Mouse (Mus musculus) forebrain, embryonic 16.5 days (tissue): ENCODE results near the gene Kank3. TPM values are rescaled to one million over a fixed set of nuclear protein-coding genes. Genes with fewer than 3 reads are reported as not detected.

ENCODE experiments used
- ATAC-seq: fragments of 200-750 bp; cut with Nextera tagmentation; 2 replicates; pipeline ENCODE4 v1.8.0; 2017; ENCODE audit warnings: mild to moderate bottlenecking, moderate library complexity
- H3K27ac ChIP-seq: fragments of 300-500 bp; sonication (generic); 2 replicates; pipeline ENCODE4 v1.5.1; 2014; ENCODE audit warnings: low read length, control low read depth
- H3K27me3 ChIP-seq: fragments of 300-500 bp; sonication (generic); replicated peaks from 2 replicates; pipeline ENCODE4 v1.6.1; 2014; ENCODE audit warnings: low read length; ENCODE audit not compliant: control insufficient read depth, insufficient read depth
- H3K36me3 ChIP-seq: fragments of 300-500 bp; sonication (generic); 2 replicates; pipeline ENCODE4 v1.6.1; 2014; ENCODE audit not compliant: control insufficient read depth, insufficient read depth
- H3K4me1 ChIP-seq: fragments of 300-500 bp; sonication (generic); replicated peaks from 2 replicates; pipeline ENCODE4 v1.6.1; 2014; ENCODE audit warnings: low read length; ENCODE audit not compliant: control insufficient read depth, insufficient read depth
- H3K4me2 ChIP-seq: fragments of 300-500 bp; sonication (generic); 2 replicates; pipeline ENCODE4 v1.6.1; 2014; ENCODE audit warnings: mild to moderate bottlenecking, low read length, control low read depth
- H3K4me3 ChIP-seq: fragments of 300-500 bp; sonication (generic); replicated peaks from 2 replicates; pipeline ENCODE4 v1.5.1; 2014; ENCODE audit warnings: mild to moderate bottlenecking, low read length, control low read depth
- H3K9ac ChIP-seq: fragments of 300-500 bp; sonication (generic); replicated peaks from 2 replicates; pipeline ENCODE4 v1.6.1; 2014; ENCODE audit warnings: low read depth, low read length, control low read depth
- H3K9me3 ChIP-seq: fragments of 300-500 bp; sonication (generic); 2 replicates; pipeline ENCODE4 v1.6.1; 2016; ENCODE audit warnings: low read length; ENCODE audit not compliant: control insufficient read depth
- WGBS: fragments of 180-500 bp; shearing (Covaris S2); extraction: QIAGEN DNeasy Blood & Tissue Kit; methylation state at CpG from one replicate; pipeline ENCODE4 v1.1.7; 2014; 5-methylcytosine and 5-hydroxymethylcytosine counted together
- polyA plus RNA-seq: library from polyadenylated mRNA; unstranded; fragments of >200 nt; fragmentation: Nextera tagmentation; extraction: Ambion mirVana; gene quantifications from 2 replicates; pipeline ENCODE4 v1.2.1, GENCODE M21; 2015

Gene Kank3
- polyA plus RNA-seq: 40.5 and 45.4 TPM in 2 replicates

GRCm38 (mm10) chr17:33810334-33811141, at the start of gene Kank3:
Gene Kank3 (plus strand): TSS chr17:33810519.
- no peaks in the 10 kb centered on the region for H3K36me3 ChIP-seq
- H3K9me3 ChIP-seq: no peaks in the 10 kb centered on the region
- WGBS: 1% methylated on average over 36 of the region's 36 CpGs
- peak; percentile 99 for ATAC-seq
- peaks cover 6% of the 10 kb centered on the region; the same call in 1 of the 2 replicates for H3K4me1 ChIP-seq
- peaks cover 13% of the 10 kb centered on the region; the same call in 1 of the 2 replicates for H3K27me3 ChIP-seq
- H3K27ac ChIP-seq: no peak within 1 kb of the TSS
- H3K9ac ChIP-seq: peak within 1 kb of the TSS; percentile 48
- H3K4me2 ChIP-seq: peak within 1 kb of the TSS; percentile 71
- peak within 1 kb of the TSS; percentile 50 for H3K4me3 ChIP-seq

- no peaks in the 10 kb centered on the region for H3K9me3 ChIP-seq
- H3K36me3 ChIP-seq: no peaks in the 10 kb centered on the region
- ATAC-seq: no peak
- no peaks in the 10 kb centered on the region for H3K4me1 ChIP-seq
- WGBS: 78% methylated on average over 3 of the region's 3 CpGs
- no peak overlapping the region for H3K4me2 ChIP-seq
- no peak overlapping the region for H3K27ac ChIP-seq
- no peak overlapping the region for H3K4me3 ChIP-seq
- H3K27me3 ChIP-seq: no peaks in the 10 kb centered on the region
- no peak overlapping the region for H3K9ac ChIP-seq
Observed at GRCm38 (mm10) chr17:33766389-33766788, 43.9 kb upstream of the Kank3 start.

- H3K4me2 ChIP-seq: no peak overlapping the region
- H3K27me3 ChIP-seq: no peaks in the 10 kb centered on the region
- H3K36me3 ChIP-seq: no peaks in the 10 kb centered on the region
- no peak overlapping the region for H3K4me3 ChIP-seq
- no peak for ATAC-seq
- WGBS: 93% methylated on average over 4 of the region's 4 CpGs
- no peaks in the 10 kb centered on the region for H3K4me1 ChIP-seq
- H3K9me3 ChIP-seq: no peaks in the 10 kb centered on the region
- H3K27ac ChIP-seq: no peak overlapping the region
- H3K9ac ChIP-seq: no peak overlapping the region
Observed at GRCm38 (mm10) chr17:33771617-33772016, 38.7 kb upstream of the Kank3 start.

GRCm38 (mm10) chr17:33773426-33773825, 36.9 kb upstream of the Kank3 start:
- Histone ChIP-seq H3K9ac (no peak overlapping the region), H3K4me2 (no peak overlapping the region), H3K27me3 (no peaks in the 10 kb centered on the region), H3K27ac (no peak overlapping the region), H3K9me3 (no peaks in the 10 kb centered on the region), H3K4me3 (no peak overlapping the region), H3K36me3 (no peaks in the 10 kb centered on the region), H3K4me1 (no peaks in the 10 kb centered on the region; the same call in 1 of the 2 replicates)
- no peak for ATAC-seq
- 83% methylated on average over 6 of the region's 6 CpGs for WGBS

GRCm38 (mm10) chr17:33773871-33774572, 36.3 kb upstream of the Kank3 start:
- Histone ChIP-seq H3K27ac (no peak overlapping the region), H3K4me3 (no peak overlapping the region), H3K9ac (no peak overlapping the region), H3K27me3 (no peaks in the 10 kb centered on the region), H3K4me2 (no peak overlapping the region), H3K4me1 (peaks cover 5% of the 10 kb centered on the region), H3K9me3 (no peaks in the 10 kb centered on the region), H3K36me3 (no peaks in the 10 kb centered on the region)
- no peak for ATAC-seq
- WGBS: 93% methylated on average over 6 of the region's 6 CpGs

GRCm38 (mm10) chr17:33774573-33775155, 35.7 kb upstream of the Kank3 start:
- 90% methylated on average over 8 of the region's 8 CpGs for WGBS
- no peak overlapping the region for H3K9ac ChIP-seq

GRCm38 (mm10) chr17:33775287-33775686, 35.0 kb upstream of the Kank3 start:
- Histone ChIP-seq H3K36me3 (no peaks in the 10 kb centered on the region), H3K9ac (no peak overlapping the region), H3K27me3 (no peaks in the 10 kb centered on the region), H3K9me3 (no peaks in the 10 kb centered on the region), H3K4me3 (no peak overlapping the region), H3K4me2 (no peak overlapping the region), H3K4me1 (peaks cover 15% of the 10 kb centered on the region), H3K27ac (no peak overlapping the region)
- ATAC-seq: no peak
- 96% methylated on average over 4 of the region's 4 CpGs for WGBS

More at GRCm38 (mm10) chr17:33774573-33775155, 35.7 kb upstream of the Kank3 start:
- H3K27me3 ChIP-seq: no peaks in the 10 kb centered on the region
- no peaks in the 10 kb centered on the region for H3K36me3 ChIP-seq
- no peak overlapping the region for H3K27ac ChIP-seq
- H3K9me3 ChIP-seq: no peaks in the 10 kb centered on the region
- peaks cover 12% of the 10 kb centered on the region for H3K4me1 ChIP-seq
- H3K4me3 ChIP-seq: no peak overlapping the region
- ATAC-seq: no peak
- H3K4me2 ChIP-seq: no peak overlapping the region

- peak overlapping the region; percentile 37 for H3K4me2 ChIP-seq
- H3K36me3 ChIP-seq: no peaks in the 10 kb centered on the region
- no peaks in the 10 kb centered on the region for H3K9me3 ChIP-seq
- H3K27ac ChIP-seq: peak overlapping the region; percentile 57; the same call in 1 of the 2 replicates
- no peak overlapping the region for H3K4me3 ChIP-seq
- 46% methylated on average over 9 of the region's 9 CpGs for WGBS
- no peak overlapping the region for H3K9ac ChIP-seq
- peaks cover 26% of the 10 kb centered on the region for H3K4me1 ChIP-seq
- peak; percentile 88 for ATAC-seq
- no peaks in the 10 kb centered on the region for H3K27me3 ChIP-seq
Observed at GRCm38 (mm10) chr17:33779271-33779966, 30.9 kb upstream of the Kank3 start.

- no peak for ATAC-seq
- Histone ChIP-seq H3K4me1 (peaks cover 26% of the 10 kb centered on the region), H3K27ac (peak overlapping the region; percentile 44; the same call in 1 of the 2 replicates), H3K4me2 (peak overlapping the region; percentile 37; the same call in 1 of the 2 replicates), H3K4me3 (no peak overlapping the region), H3K36me3 (no peaks in the 10 kb centered on the region), H3K9me3 (no peaks in the 10 kb centered on the region), H3K9ac (no peak overlapping the region), H3K27me3 (no peaks in the 10 kb centered on the region)
- 91% methylated on average over 5 of the region's 5 CpGs for WGBS
Observed at GRCm38 (mm10) chr17:33779967-33780295, 30.4 kb upstream of the Kank3 start.
